Mouse (Mus musculus): Measurements from ENCODE around the gene Prkcq.

Prkcq gene

GRCm38 (mm10) chr2:11187166-11187565 lies 15.3 kb downstream of the Prkcq start:
- DNase-seq: no peak

- DNase-seq: no peak
These were observed 16.4 kb downstream of the Prkcq start for GRCm38 (mm10) chr2:11188279-11188678.

- no peak for DNase-seq
These were observed 17.4 kb downstream of the Prkcq start for GRCm38 (mm10) chr2:11189150-11189767.

GRCm38 (mm10) chr2:11192281-11193098 lies 20.6 kb downstream of the Prkcq start:
- DNase-seq: no peak

GRCm38 (mm10) chr2:11193099-11193618 lies 21.3 kb downstream of the Prkcq start:
- DNase-seq: no peak

GRCm38 (mm10) chr2:11194732-11195340 lies 22.9 kb downstream of the Prkcq start:
- DNase-seq: no peak

- no peak for DNase-seq
These were observed 24.2 kb downstream of the Prkcq start for GRCm38 (mm10) chr2:11196071-11196470.

GRCm38 (mm10) chr2:11196952-11197559 lies 25.1 kb downstream of the Prkcq start:
- no peak for DNase-seq

GRCm38 (mm10) chr2:11199624-11200023 lies 27.7 kb downstream of the Prkcq start:
- no peak for DNase-seq

GRCm38 (mm10) chr2:11202841-11203240 lies 30.9 kb downstream of the Prkcq start:
- no peak for DNase-seq

- DNase-seq: no peak
These were observed 31.4 kb downstream of the Prkcq start for GRCm38 (mm10) chr2:11203261-11203660.

GRCm38 (mm10) chr2:11204232-11204631 lies 32.3 kb downstream of the Prkcq start:
- no peak for DNase-seq

- DNase-seq: no peak
These were observed 33.1 kb downstream of the Prkcq start for GRCm38 (mm10) chr2:11204961-11205360.

- no peak for DNase-seq
These were observed 33.8 kb downstream of the Prkcq start for GRCm38 (mm10) chr2:11205720-11206119.

- no peak for DNase-seq
These were observed 36.4 kb downstream of the Prkcq start for GRCm38 (mm10) chr2:11208263-11208662.

GRCm38 (mm10) chr2:11209335-11209734 lies 37.4 kb downstream of the Prkcq start:
- DNase-seq: no peak

- DNase-seq: no peak
These were observed 38.5 kb downstream of the Prkcq start for GRCm38 (mm10) chr2:11210241-11210916.

- no peak for DNase-seq
These were observed 40.2 kb downstream of the Prkcq start for GRCm38 (mm10) chr2:11211961-11212562.

GRCm38 (mm10) chr2:11216421-11216820 lies 44.5 kb downstream of the Prkcq start:
- DNase-seq: no peak

- DNase-seq: no peak
These were observed 44.9 kb downstream of the Prkcq start for GRCm38 (mm10) chr2:11216847-11217246.

- DNase-seq: no peak
These were observed 46.2 kb downstream of the Prkcq start for GRCm38 (mm10) chr2:11218122-11218521.

- no peak for DNase-seq
These were observed 47.4 kb downstream of the Prkcq start for GRCm38 (mm10) chr2:11219262-11219661.

All from cerebellum, adult 8-10 months (tissue).